Mouse (Mus musculus): ENCODE measurements around the gene Pik3ap1. TPM values are rescaled to one million over a fixed set of nuclear protein-coding genes. Genes with fewer than 3 reads are reported as not detected.

The Pik3ap1 gene
- polyA plus RNA-seq, 1 experiment, result not detected

DNA sequence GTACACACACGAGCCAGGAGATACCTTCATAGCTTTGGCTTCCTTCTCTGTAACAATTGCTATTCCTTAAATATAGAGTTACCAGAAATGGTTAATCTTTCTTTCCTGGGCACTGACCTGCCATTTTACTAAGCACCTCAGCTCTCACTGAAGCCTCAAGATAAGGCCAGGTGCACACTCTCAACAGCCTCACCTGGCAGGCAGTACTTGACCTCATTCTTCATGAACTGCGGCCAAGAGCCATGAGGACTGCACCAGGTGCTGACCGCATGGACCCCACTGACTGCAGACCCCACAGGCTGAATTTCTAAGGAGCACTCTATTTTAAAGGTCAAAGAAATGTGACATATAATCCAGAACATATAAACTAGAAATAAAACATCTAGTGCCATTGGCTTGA is 5.7 kb downstream of the Pik3ap1 start:
- Histone ChIP-seq H3K36me3 (ENCODE audit: control insufficient read depth, insufficient read depth) (no peaks in the 10 kb centered on the region), H3ac (ENCODE audit: control insufficient read depth, insufficient read length) (no peak overlapping the region), H3K27me3 (ENCODE audit: control insufficient read depth, insufficient read depth, insufficient read length) (peaks cover 12% of the 10 kb centered on the region), H3K4me2 (ENCODE audit: low read depth) (no peak overlapping the region), H3K4me3 (no peak overlapping the region), H3K79me2 (ENCODE audit: control insufficient read depth, insufficient read depth) (no peaks in the 10 kb centered on the region)
- TF ChIP-seq MAX (IDR thresholded peaks at IDR 0.05; ENCODE audit: low read depth) (no peak), REST (IDR thresholded peaks at IDR 0.05; ENCODE audit: insufficient read depth, insufficient read length) (no peak), TCF12 (IDR thresholded peaks at IDR 0.05; ENCODE audit: insufficient read depth, poor library complexity, severe bottlenecking) (no peak), POLR2AphosphoS2 (IDR thresholded peaks at IDR 0.05; ENCODE audit: insufficient read length, low read depth) (no peak), E2F4 (IDR thresholded peaks at IDR 0.05; ENCODE audit: insufficient read depth) (no peak), TCF3 (IDR thresholded peaks at IDR 0.05; ENCODE audit: insufficient read length, low read depth) (no peak), POLR2A (IDR thresholded peaks at IDR 0.05; ENCODE audit: insufficient read length, low read depth) (no peak), USF1 (IDR thresholded peaks at IDR 0.05; ENCODE audit: low read depth) (no peak)

GRCm38 (mm10) chr19:41375791-41376190 is 9.1 kb downstream of the Pik3ap1 start:
- TF ChIP-seq USF1 (IDR thresholded peaks at IDR 0.05; ENCODE audit: low read depth) (no peak), TCF3 (IDR thresholded peaks at IDR 0.05; ENCODE audit: insufficient read length, low read depth) (no peak), MYOD1 (IDR thresholded peaks at IDR 0.05; ENCODE audit: control insufficient read depth in 1 of 3, insufficient read length in 2 of 3, low read depth in 2 of 3) (no peak), CEBPB (IDR thresholded peaks at IDR 0.05; ENCODE audit: insufficient read depth, poor library complexity, severe bottlenecking) (no peak), POLR2A (IDR thresholded peaks at IDR 0.05; ENCODE audit: insufficient read length, low read depth) (no peak), POLR2AphosphoS2 (IDR thresholded peaks at IDR 0.05; ENCODE audit: insufficient read length, low read depth) (no peak), TCF12 (IDR thresholded peaks at IDR 0.05; ENCODE audit: insufficient read depth, poor library complexity, severe bottlenecking) (no peak), E2F4 (IDR thresholded peaks at IDR 0.05; ENCODE audit: insufficient read depth) (no peak), REST (IDR thresholded peaks at IDR 0.05; ENCODE audit: insufficient read depth, insufficient read length) (no peak), MAX (IDR thresholded peaks at IDR 0.05; ENCODE audit: low read depth) (no peak), SRF (IDR thresholded peaks at IDR 0.05; ENCODE audit: control insufficient read depth, insufficient read length, low read depth) (no peak), MYOG (IDR thresholded peaks at IDR 0.05; ENCODE audit: control insufficient read depth in 1 of 3, insufficient read depth in 1 of 3, insufficient read length in 2 of 3, low read depth in 2 of 3) (no peak)
- no peaks in the 10 kb centered on the region for H3K36me3 ChIP-seq (ENCODE audit: control insufficient read depth, insufficient read depth)
- H3ac ChIP-seq (ENCODE audit: control insufficient read depth, insufficient read length), result no peak overlapping the region
- no peak overlapping the region for H3K4me2 ChIP-seq (ENCODE audit: low read depth)
- H3K4me3 ChIP-seq, result no peak overlapping the region
- no peaks in the 10 kb centered on the region for H3K79me2 ChIP-seq (ENCODE audit: control insufficient read depth, insufficient read depth)
- H3K27me3 ChIP-seq (ENCODE audit: control insufficient read depth, insufficient read depth, insufficient read length), result peaks cover 12% of the 10 kb centered on the region

DNA sequence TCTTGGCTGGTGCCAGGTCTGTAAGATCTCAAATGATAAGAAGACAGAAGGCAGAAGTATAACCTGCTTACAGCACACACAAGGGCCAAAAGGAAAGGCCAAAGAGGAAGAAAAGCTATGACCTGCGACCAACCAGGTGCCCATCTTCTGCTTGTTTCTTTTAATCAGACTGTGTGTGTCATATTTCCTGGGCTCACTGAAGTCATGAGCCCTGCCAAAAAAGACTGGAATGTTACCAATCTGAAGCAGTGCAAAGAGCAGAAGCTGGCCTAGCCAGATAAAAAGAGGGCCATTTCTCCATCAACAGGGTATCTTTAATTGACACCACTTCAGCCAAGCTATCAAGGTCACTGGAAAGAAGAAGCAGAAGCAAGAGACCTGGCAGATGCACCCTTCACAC is 9.8 kb downstream of the Pik3ap1 start:
- peaks cover 13% of the 10 kb centered on the region for H3K27me3 ChIP-seq (ENCODE audit: control insufficient read depth, insufficient read depth, insufficient read length)
- H3ac ChIP-seq (ENCODE audit: control insufficient read depth, insufficient read length), result no peak overlapping the region
- no peak overlapping the region for H3K4me2 ChIP-seq (ENCODE audit: low read depth)
- H3K36me3 ChIP-seq (ENCODE audit: control insufficient read depth, insufficient read depth), result no peaks in the 10 kb centered on the region
- no peaks in the 10 kb centered on the region for H3K79me2 ChIP-seq (ENCODE audit: control insufficient read depth, insufficient read depth)
- no peak for TF ChIP-seq SRF (IDR thresholded peaks at IDR 0.05; ENCODE audit: control insufficient read depth, insufficient read length, low read depth)
- TF ChIP-seq POLR2AphosphoS2 (IDR thresholded peaks at IDR 0.05; ENCODE audit: insufficient read length, low read depth), result no peak
- no peak for TF ChIP-seq MYOG (IDR thresholded peaks at IDR 0.05; ENCODE audit: control insufficient read depth in 1 of 3, insufficient read depth in 1 of 3, insufficient read length in 2 of 3, low read depth in 2 of 3)
- TF ChIP-seq CEBPB (IDR thresholded peaks at IDR 0.05; ENCODE audit: insufficient read depth, poor library complexity, severe bottlenecking), result no peak
- TF ChIP-seq REST (IDR thresholded peaks at IDR 0.05; ENCODE audit: insufficient read depth, insufficient read length), result no peak
- TF ChIP-seq MAX (IDR thresholded peaks at IDR 0.05; ENCODE audit: low read depth), result no peak
- no peak for TF ChIP-seq TCF12 (IDR thresholded peaks at IDR 0.05; ENCODE audit: insufficient read depth, poor library complexity, severe bottlenecking)
- TF ChIP-seq E2F4 (IDR thresholded peaks at IDR 0.05; ENCODE audit: insufficient read depth), result no peak
- TF ChIP-seq USF1 (IDR thresholded peaks at IDR 0.05; ENCODE audit: low read depth), result no peak
- no peak for TF ChIP-seq POLR2A (IDR thresholded peaks at IDR 0.05; ENCODE audit: insufficient read length, low read depth)
- TF ChIP-seq TCF3 (IDR thresholded peaks at IDR 0.05; ENCODE audit: insufficient read length, low read depth), result no peak
- no peak for TF ChIP-seq MYOD1 (IDR thresholded peaks at IDR 0.05; ENCODE audit: control insufficient read depth in 1 of 3, insufficient read length in 2 of 3, low read depth in 2 of 3)
- no peak overlapping the region for H3K4me3 ChIP-seq

DNA sequence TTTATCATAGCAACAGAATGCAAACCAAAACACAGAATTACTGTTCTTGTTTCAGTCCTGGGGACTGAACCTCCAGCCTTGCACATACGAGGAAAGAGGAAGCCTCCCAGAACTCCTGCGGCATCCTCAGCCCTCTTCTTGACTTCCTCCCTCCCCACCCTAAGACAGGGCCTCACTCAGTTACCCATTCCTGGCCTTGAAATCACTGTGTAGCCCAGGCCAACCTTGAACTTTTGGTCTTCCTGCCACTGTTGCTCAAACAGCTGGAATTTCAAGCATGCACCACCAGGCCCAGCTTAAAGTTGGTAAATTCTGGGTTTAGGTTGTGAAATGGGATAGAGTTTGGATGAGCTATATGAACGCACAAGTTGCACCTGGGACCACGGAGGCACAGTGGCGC is 10.2 kb downstream of the Pik3ap1 start:
- no peak overlapping the region for H3K4me3 ChIP-seq
- no peaks in the 10 kb centered on the region for H3K79me2 ChIP-seq (ENCODE audit: control insufficient read depth, insufficient read depth)
- no peaks in the 10 kb centered on the region for H3K36me3 ChIP-seq (ENCODE audit: control insufficient read depth, insufficient read depth)
- no peak for TF ChIP-seq POLR2A (IDR thresholded peaks at IDR 0.05; ENCODE audit: insufficient read length, low read depth)
- no peak for TF ChIP-seq TCF3 (IDR thresholded peaks at IDR 0.05; ENCODE audit: insufficient read length, low read depth)
- TF ChIP-seq SRF (IDR thresholded peaks at IDR 0.05; ENCODE audit: control insufficient read depth, insufficient read length, low read depth), result no peak
- no peak for TF ChIP-seq E2F4 (IDR thresholded peaks at IDR 0.05; ENCODE audit: insufficient read depth)
- no peak overlapping the region for H3ac ChIP-seq (ENCODE audit: control insufficient read depth, insufficient read length)
- H3K27me3 ChIP-seq (ENCODE audit: control insufficient read depth, insufficient read depth, insufficient read length), result peaks cover 17% of the 10 kb centered on the region
- no peak overlapping the region for H3K4me2 ChIP-seq (ENCODE audit: low read depth)

- no peak overlapping the region for H3K4me3 ChIP-seq
- TF ChIP-seq TCF12 (IDR thresholded peaks at IDR 0.05; ENCODE audit: insufficient read depth, poor library complexity, severe bottlenecking) (no peak), SRF (IDR thresholded peaks at IDR 0.05; ENCODE audit: control insufficient read depth, insufficient read length, low read depth) (no peak), MYOG (IDR thresholded peaks at IDR 0.05; ENCODE audit: control insufficient read depth in 1 of 3, insufficient read depth in 1 of 3, insufficient read length in 2 of 3, low read depth in 2 of 3) (no peak), POLR2A (IDR thresholded peaks at IDR 0.05; ENCODE audit: insufficient read length, low read depth) (no peak), MAX (IDR thresholded peaks at IDR 0.05; ENCODE audit: low read depth) (no peak), TCF3 (IDR thresholded peaks at IDR 0.05; ENCODE audit: insufficient read length, low read depth) (no peak), POLR2AphosphoS2 (IDR thresholded peaks at IDR 0.05; ENCODE audit: insufficient read length, low read depth) (no peak), REST (IDR thresholded peaks at IDR 0.05; ENCODE audit: insufficient read depth, insufficient read length) (no peak), USF1 (IDR thresholded peaks at IDR 0.05; ENCODE audit: low read depth) (no peak), MYOD1 (IDR thresholded peaks at IDR 0.05; ENCODE audit: control insufficient read depth in 1 of 3, insufficient read length in 2 of 3, low read depth in 2 of 3) (no peak), E2F4 (IDR thresholded peaks at IDR 0.05; ENCODE audit: insufficient read depth) (no peak), CEBPB (IDR thresholded peaks at IDR 0.05; ENCODE audit: insufficient read depth, poor library complexity, severe bottlenecking) (no peak)
- no peak overlapping the region for H3ac ChIP-seq (ENCODE audit: control insufficient read depth, insufficient read length)
- no peak overlapping the region for H3K4me2 ChIP-seq (ENCODE audit: low read depth)
- H3K27me3 ChIP-seq (ENCODE audit: control insufficient read depth, insufficient read depth, insufficient read length), result peaks cover 22% of the 10 kb centered on the region
- no peaks in the 10 kb centered on the region for H3K79me2 ChIP-seq (ENCODE audit: control insufficient read depth, insufficient read depth)
- no peaks in the 10 kb centered on the region for H3K36me3 ChIP-seq (ENCODE audit: control insufficient read depth, insufficient read depth)
Observed at GRCm38 (mm10) chr19:41372322-41372721, 12.6 kb downstream of the Pik3ap1 start.
